Mouse (Mus musculus): ENCODE measurements at regions not wholly inside any gene's neighbourhood (a gene's known extent, or its start where the extent isn't known, plus 50 kb on each side); places are given as distances from the start of the nearest gene placed in this dataset.

- TF ChIP-seq POLR2A (IDR thresholded peaks at IDR 0.05; ENCODE audit: low read depth, low read length) (no peak), CTCF (IDR thresholded peaks at IDR 0.05; ENCODE audit: extremely low read depth, insufficient read length, insufficient replicate concordance, low read depth, low read length) (no peak)
These were observed 311.8 kb upstream of the Dmac1 start for GRCm38 (mm10) chr4:75589901-75590300.

Measured in small intestine, adult 2 months (tissue).